2 mouse cellular contexts compared by ENCODE assay signal in genomic region chr6:75866291-75866690, GRCm38 (mm10).
DNase-seq lines count a peak whose midpoint lies in the region.
"Not testable (repeated sequence)": the region's sequence is repeated elsewhere in the genome, so short reads cannot be mapped to it uniquely, and the experiment has no call there.

No protein-coding gene starts in this region.

- 82% methylated on average over 11 of the region's 11 CpGs for WGBS in heart, embryonic 10.5 days

- not testable (repeated sequence) for H3K4me3 ChIP-seq in heart, embryonic 10.5 days

- H3K27me3 ChIP-seq in heart, embryonic 10.5 days (ENCODE audit: insufficient read depth, poor library complexity, severe bottlenecking): not testable (repeated sequence)

- not testable (repeated sequence) for H3K4me1 ChIP-seq in heart, embryonic 10.5 days

- H3K36me3 ChIP-seq in heart, embryonic 10.5 days: not testable (repeated sequence)

- H3K27ac ChIP-seq in heart, embryonic 10.5 days: not testable (repeated sequence)

- DNase-seq in heart, adult 11 months: peak; percentile 63
- DNase-seq in heart, embryonic 10.5 days (ENCODE audit: low spot score): peak; percentile 55

- not testable (repeated sequence) for H3K9me3 ChIP-seq in heart, embryonic 10.5 days
